Mouse (Mus musculus): ENCODE measurements around the gene Shc4.

Gene Shc4

DNA sequence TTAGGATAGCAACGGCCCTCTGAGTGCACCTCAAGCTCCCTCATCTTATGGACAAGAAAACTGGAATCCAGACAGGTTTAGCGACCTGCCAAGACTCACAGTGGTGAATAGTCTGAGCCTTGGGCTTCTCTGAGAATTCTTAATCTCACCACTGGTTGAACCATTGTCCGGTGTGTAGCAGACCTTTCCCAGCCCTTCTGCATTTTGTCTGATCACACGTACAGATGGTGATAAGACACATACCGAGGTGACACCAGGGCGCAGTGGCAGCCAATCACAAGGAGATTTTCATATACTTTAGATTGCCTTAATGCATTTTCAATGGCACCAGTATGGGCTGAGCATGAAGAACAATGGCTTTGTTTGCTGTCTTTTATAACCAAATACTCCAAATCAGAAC lies 95.5 kb downstream of the Shc4 start:
- no peak for DNase-seq

- DNase-seq = peak; percentile 18 to 46
These were observed 97.4 kb downstream of the Shc4 start for GRCm38 (mm10) chr2:125626536-125626935.

- peak; percentile 99 for DNase-seq
These were observed 99.1 kb downstream of the Shc4 start, which contains the start of gene Cep152 for GRCm38 (mm10) chr2:125624837-125625351. Gene Cep152, minus strand, starts transcription at chr2:125625113.

GRCm38 (mm10) chr2:125624127-125624685 lies 99.7 kb downstream of the Shc4 start:
- peak in 1 of 2 experiments; percentile 15 for DNase-seq

DNA sequence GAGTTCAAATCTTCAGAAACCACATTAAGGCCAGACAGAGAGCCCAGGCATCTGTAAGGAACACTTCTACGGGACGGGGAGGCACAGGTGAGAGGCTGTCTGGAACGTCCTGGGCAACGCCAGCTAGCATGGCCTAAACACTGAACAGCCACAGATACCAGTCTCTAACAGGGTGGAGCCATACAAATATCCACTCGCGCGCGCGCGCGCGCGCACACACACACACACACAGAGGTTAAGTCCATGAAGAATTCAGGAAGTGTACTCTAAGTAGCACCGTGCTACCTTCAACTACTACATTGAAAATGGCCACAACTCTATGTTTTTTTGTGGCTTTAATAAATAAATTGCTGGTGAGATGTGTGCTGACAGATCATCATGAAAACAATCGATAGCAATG lies 100.7 kb downstream of the Shc4 start:
- no peak for DNase-seq

DNA sequence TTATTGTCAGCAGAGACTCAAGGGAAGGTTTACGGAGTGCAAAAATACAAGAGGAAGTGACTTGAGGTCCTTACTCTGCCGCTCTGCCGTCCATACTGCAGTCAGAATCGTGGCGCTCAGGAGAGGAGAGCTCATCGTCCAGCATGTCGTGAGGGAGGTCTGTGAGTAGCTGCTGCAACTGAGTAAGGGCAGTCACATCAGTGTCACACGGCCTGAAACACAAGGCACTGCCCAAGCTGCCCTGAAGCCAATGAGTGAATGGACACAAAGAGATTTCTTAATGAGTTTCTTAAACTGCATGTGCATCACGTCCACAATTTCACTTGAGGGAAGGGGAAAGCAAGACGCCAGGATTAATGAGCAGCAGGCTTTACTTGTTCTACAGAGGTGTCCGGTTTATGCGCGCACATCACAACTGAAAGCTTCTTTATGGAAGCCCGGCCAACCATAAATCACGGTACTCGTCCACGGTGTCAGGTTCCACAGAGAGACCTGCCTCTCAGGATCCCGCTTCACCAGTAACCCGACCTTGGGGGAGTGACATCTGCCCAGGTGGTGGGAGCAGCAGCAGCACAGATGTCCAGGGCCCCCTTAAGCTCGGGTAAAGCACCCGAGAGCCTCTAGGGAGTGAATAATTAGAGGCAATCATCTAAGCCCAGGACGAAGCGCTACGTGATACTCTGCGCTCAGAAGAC lies 103.6 kb downstream of the Shc4 start:
- DNase-seq = peak; percentile 39 to 54

DNA sequence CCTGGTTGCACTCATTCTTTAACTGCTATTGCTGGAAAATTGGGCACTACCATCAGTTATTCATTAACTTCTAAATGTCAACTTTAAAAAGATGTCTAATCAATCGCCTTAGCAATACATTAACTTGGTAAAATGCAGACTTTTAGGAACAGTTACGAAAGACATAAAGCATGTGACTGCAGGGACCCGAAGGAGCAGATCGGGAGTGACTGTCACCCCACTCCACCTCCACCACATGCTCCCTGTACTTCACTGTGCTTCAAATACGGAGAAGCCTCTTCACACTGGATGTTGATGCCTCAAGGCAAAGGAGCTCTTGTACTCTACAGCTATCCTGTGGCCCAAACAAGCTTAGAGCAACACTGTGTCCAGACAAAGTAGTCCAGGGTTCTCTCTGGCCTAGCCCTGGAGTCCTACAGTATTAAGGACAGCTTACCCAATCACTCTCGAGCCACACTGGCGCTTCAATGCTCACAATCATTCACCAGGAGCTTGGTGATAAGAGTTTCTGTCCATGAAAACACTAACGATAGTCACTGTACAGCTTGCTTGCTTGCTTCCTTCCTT lies 108.0 kb downstream of the Shc4 start:
- DNase-seq = no peak

GRCm38 (mm10) chr2:125615440-125615839 lies 108.5 kb downstream of the Shc4 start:
- DNase-seq = no peak

DNA sequence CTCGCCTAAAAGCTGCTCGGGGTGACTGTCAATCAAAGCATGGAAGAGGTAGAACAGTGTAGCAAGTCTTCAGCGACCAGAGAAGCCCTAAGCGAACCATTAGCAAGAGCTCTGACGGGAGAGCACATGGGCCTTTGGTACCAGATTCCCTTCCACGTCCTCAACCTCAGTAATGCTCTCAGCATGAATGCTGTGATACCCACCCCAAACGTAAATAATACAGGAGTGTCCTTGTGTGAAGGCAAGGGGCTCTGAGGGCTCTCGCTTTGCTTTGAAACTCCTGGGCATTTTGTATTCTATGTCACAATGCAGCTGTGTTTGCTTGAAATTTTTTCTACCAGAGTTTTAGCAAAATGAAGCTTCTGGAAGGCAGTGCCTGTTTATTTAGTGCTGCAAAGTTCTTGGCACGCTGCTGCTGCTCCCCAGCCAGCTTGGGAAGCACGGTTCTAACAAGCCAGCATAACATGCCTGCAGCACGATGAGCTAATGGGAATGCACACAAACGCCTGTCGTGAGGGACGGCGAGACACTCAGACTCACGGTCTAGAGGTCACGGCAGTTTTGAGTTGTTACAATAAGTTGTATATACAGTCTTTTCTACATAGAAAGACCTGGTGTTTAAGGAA lies 117.6 kb downstream of the Shc4 start:
- DNase-seq = peak in 1 of 2 experiments; percentile 27

- peak; percentile 85 to 87 for DNase-seq
These were observed 119.3 kb downstream of the Shc4 start for GRCm38 (mm10) chr2:125604646-125605045.

GRCm38 (mm10) chr2:125602970-125603369 lies 121.0 kb downstream of the Shc4 start:
- DNase-seq = no peak

DNA sequence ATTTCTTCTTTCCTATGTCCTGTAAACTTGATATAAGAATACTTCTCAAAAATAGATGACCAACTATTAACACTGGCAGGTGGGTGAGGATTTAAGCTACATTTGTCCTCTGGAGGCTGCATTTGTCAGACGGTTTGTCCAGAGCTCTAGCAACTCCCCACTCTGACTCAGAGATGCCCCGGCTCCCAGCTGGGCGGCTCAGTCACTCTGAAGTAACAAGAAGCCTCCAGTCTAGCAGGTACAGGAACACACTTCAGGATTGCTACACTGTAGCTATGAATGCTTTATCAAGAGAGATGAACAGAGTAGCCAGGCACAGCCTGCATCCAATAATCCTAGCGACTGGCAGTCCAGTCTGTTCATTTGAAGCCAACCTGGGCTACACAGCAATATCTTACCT lies 125.0 kb downstream of the Shc4 start:
- no peak for DNase-seq

GRCm38 (mm10) chr2:125598251-125598650 lies 125.7 kb downstream of the Shc4 start:
- DNase-seq = no peak

DNA sequence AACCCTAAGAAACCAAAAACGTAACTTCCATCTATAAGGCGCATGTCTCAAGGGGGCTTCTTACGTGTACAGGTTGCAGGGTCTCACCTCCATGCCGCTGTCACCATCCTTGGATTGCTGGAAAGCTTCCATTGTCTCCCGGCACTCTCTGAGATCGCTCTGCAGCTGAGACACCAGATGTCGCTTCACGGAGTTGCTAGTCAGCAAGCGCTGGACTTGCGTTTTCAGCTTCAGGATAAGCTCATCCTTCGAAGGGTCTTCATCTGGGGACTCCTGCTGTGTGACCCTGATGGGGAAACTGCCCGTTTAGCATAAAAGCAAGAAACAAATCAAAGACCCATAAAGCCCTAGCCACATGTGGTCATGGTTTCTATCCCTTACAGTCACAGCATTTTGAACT lies 129.2 kb downstream of the Shc4 start:
- DNase-seq = no peak

GRCm38 (mm10) chr2:125594072-125594471 lies 129.9 kb downstream of the Shc4 start:
- DNase-seq = no peak

DNA sequence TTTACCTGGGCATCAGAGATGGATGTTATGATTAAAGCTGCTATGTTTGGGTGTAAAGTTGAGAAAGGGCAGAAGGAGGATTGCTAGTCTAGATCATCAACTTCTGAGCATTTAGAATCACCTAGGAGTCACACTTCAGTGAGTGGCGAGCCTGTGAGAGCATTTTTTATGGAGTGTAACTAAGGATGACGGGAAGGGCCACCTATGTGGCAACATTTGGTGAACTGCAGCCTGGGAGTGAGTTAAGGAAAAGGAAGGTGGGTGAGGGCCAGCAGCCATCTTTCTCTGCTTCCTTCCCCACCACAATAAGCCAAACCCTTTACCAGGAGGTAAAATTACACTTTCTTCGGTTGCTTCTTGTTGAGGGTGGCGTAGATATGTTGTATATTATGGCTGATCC lies 132.1 kb downstream of the Shc4 start:
- DNase-seq = no peak

DNA sequence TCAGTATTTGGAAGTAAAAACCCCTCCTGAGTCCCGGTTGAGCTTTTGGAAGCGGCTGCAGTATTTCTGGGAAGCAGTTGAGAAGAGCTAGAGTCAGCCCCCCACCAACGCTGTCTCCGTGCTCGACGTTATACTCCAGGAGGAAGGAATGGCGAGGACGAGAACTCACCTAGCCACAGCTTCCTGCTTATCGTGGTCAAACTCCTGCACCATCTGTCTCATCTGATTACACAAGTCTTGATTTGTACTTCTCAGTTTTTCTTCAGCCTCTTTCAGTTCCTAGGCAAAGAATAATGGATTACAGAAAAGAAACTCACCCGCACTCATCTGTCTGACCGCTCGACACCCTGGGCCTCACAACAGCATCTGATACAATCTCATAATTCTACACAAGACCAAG lies 134.7 kb downstream of the Shc4 start:
- no peak for DNase-seq

DNA sequence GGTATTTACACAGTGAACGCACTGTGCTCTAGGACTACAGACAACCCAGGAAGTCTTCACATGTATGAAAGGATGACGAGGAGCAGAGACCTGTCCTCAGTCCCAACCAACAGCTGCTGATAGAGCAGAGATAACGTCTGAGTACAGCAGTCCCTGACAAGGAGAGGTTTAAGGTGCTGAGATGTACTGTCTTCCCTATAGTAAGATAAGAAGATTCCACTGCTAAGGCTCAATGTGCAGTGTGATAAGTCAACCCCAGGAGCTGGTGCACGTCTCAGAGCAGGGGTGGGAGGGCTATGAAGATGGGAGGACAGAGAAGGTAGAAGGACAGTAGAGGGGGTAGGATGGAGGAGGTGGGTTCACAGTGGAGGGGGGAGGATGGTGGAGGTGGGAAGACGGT lies 142.9 kb downstream of the Shc4 start:
- DNase-seq = no peak

DNA sequence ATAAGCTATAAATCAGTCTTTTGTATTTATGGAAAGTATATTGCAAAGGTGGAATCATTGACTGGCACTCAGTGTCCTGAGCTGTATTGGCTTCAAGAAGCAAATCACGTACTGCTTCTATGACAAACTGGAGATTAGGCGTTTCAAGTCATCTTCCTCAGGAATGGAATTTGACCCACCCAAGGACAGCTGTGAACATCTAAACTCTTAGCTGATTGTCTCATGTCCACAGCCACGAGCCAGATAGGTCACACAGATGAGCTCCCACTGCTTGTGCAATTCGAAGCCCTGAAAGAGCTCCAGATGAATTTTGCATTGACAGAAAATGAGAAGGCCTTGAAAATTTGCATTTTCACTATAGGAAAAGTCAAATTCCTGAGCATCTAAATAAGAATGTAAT lies 146.3 kb downstream of the Shc4 start:
- no peak for DNase-seq
